Mouse (Mus musculus) thymus, postnatal 14 days (tissue): ENCODE measurements around the gene Il1rap.

Experiments used
- DNase-seq: peaks from one replicate; pipeline ENCODE4 v3.0.0; 2021

The Il1rap gene

DNA sequence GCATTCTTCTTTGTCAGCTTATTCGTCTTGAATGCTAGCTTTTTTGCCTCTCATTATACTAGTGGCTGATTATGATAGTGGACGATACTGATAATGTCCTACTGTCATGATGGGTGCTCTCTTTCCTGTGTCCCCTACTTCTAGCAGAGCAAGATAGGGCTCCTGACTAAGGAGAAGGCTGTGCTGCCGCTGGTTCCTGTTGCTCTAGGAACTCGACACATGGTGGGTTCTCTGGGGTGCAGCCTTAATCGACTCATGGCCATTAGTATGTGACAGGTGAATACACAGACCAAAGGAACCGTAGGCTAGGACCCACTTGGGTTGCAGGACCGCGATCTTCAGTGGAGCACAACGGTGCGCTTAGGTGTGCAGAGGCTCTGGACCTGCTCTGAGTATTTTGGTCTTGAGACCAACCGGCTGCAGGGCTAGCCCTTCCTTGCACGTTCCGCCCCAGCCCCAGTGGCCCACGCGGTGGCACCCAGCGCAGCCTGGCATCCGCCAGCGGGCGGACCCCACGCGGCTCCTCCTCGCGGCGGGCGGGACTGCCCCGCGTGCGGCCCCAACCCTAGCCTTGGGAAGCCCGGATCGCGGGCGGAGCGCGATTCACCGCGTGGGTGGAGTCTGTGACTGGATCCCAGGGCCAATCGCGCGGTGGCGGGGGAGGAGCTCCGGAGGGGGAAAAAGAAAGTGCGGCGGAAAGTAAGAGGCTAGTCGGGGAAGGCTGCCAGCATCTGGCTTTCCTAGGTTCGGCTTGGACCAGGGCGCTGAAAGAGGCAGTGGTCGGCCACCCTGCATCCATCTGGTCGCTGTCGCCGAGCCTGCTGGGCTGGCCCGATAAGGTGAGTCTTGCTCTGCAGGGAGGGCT, at the start of gene Il1rap:
Gene Il1rap (plus strand): TSS at position 657 of the 865 bp plus-strand sequence.
- DNase-seq: peak; percentile 95

DNA sequence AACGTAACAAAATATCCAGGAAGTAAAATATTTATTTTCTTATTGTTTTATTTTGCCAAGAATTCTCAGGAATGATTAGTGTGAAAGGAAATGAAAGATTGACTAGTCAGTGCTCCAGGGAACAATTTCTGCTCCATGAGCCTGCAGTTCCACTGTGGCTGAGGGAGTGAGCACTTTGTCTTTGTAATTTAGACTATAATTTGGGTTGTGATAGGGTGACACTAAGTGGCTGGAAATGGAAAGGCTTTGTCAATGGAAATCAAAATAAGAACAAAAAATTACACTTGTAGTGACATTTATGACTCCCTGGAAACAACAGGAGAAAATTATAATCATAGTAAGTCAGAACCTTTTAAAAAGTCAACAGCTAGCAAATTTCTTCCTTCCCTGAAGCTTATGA, 49.2 kb upstream of the Il1rap start:
- no peak for DNase-seq

DNA sequence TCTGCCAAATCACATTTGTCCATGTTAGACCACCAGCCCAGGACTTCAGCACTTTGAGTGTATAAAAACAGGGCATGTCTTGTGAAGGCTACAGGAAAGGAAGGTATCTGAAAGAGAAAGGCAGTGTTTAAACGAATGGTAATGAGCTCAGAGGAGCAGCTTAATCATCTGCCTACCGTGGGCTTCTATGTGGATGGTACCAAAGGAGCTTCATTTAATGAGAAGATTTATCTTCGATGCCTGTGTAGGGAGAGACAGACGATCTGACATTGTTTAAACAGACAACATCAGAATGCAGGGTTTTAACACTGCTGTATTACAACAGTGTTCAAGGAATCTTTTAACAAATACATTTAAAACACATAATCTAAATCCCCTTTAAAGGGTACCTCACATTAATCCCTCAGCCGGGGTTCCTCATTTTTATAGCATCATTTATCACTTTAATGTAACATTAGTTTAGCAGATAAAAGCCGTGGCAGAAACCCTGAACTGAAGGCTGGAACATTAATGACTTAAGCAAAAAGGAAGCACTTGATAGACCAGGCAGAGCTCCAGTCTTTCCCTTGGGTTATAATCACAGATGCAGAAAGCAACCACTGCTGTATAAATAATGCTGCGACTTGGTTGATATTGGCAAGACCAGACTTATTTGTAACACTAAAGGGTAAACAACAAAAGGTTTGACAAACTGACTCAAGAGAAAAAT, 35.2 kb upstream of the Il1rap start:
- no peak for DNase-seq

DNA sequence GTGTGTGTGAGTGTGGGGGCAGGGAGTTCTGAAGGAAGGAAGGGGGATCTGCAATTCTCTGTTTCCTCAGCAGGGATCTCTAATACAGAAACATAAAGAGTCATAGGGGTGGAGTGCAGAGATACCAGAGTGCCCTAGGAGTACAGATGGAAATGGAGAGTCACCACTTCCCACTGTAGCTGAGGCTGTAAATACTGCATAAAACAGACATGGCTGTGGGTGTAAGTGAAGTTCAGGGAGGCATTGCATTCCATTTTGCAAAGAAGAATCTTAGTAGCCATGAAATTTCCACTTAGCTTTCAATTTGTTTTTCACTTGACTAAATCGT, 34.7 kb upstream of the Il1rap start:
- DNase-seq: no peak

DNA sequence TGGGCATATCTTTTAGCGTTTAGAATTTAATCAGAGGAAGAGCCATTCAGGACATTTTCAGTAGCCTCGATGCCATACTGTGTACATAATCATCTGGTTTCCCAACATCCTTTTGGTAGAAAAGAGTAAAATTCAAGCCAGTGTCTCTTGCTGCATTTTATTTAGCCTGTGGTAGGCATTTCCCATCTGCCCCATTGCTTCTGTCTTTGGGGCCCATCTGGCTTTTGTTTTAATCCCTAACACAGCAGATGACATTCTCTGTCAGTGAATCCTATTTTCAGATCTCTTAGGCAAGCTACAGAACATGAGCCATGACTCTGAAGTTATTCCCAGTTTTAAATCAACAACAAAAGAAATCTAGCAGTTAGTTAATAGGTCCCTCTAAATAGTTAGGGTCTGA, 32.3 kb upstream of the Il1rap start:
- no peak for DNase-seq

DNA sequence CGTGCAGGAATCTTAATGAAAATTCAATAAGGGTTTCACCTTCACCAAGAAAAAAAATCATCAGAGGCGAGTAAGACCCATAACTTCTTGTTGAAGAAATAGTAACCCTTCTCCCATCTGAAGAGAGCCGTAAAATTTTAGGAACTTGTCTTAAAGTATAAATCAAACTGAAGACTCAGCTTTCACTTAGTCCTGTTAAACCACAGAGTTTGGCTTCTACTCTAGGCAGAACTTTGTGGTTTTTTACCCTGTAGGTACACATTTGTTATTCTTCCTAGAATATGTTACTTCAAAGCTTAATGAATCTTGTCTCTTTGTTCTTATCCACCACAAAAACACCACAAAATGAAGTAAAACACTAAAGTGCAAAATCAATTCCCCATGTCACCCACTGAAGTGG, 29.3 kb upstream of the Il1rap start:
- DNase-seq: no peak

DNA sequence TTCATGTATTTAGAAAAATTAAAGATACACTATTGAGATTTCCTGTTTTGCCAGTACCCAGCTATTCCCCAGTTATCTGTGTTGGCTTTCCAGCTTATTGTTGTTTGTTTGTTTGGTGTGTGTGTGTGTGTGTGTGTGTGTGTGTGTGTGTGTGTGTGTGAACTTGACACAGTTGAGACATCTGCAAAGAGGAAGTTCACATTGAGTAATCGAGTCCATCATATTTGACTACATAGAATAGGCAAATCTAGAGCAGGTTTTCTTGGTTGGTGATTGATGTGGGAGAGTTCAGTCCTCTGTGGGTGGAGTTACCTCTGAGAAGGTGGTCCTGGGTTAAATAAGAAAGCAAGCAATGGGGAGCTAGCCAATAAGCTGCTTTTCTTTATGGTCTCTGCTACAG, 22.7 kb upstream of the Il1rap start:
- DNase-seq: no peak

DNA sequence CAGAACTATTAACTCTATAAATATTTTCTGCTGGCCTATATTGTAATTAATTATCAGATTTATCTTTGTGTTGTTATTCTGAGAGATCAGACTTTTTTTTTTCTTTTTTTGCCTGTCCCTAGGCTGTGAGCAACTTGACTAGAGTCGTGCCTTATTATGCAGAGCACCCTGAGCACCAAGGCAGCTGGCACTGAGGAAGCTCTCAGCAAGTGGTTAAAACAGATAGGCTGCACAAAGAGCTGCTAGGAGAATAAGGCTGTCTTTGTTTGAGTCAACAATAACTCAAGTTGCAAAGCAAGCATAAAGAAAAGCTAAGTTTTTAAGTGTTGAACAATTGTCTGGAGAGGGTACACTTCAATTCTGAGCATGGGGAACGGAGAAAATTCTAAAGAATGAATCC, 19.8 kb upstream of the Il1rap start:
- DNase-seq: no peak

DNA sequence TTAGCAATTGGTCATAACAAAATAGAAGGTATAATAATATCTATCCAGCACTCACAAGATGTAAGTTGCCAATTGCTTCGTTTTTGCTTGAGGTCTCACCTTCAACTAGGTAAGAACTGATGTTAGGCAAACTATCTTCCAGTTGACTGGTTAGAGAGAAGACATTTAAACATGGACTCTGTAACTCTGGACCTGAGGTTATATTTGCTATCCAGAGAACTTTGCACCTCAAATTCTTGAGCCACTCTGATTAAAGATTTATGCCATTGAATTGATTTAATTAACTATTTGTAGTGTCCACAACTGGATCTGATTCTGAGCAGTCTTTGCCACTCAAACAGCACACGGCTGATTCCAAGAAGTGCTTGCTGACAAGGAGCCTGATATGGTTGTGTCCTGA, 18.7 kb upstream of the Il1rap start:
- no peak for DNase-seq

DNA sequence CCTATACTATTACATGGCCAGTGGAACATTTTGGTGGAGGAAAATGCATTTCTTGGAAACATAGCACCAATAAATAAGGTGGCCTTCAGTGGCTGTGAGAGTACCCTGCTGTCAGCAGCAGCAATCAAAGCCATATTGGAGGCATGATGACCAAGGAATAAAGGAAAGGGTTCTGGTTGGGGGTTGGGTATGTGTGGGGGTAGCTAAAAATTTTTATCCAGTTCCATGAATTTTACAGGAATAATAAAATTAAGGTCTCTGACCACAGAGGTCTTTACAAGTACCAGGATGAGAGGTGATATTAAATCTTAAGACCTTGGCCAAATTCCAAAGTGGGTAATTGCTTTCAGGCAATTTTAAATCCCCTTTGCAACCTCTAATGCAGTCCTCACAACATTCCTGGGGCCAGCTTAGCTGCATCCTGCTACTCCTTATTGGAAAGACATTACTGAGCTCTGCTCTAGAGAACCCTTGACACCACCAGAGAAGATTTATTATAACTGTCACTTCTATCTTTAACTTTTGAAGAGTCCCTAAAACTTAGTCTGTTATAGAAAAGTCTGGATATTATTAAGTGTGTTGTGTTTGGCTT, 12.0 kb upstream of the Il1rap start:
- no peak for DNase-seq

DNA sequence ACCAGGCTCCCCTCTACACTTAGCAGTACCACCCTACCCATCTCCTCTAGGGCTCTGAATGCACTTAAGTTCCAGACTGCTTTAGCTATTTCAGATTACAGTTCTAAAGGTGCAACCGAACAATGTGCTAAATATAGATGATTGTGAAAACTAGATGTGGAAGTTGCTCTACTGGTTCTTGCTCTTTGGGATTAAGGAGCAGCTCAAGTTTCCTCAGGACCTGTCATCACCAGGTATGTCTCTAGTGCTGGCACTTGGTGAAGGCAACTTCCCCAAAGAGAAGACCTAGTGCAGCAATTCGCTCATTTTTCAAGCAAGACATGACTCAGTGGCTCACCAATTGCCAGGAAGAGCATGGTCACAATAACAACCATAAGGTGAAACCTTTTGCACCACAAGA, 9.7 kb upstream of the Il1rap start:
- no peak for DNase-seq

DNA sequence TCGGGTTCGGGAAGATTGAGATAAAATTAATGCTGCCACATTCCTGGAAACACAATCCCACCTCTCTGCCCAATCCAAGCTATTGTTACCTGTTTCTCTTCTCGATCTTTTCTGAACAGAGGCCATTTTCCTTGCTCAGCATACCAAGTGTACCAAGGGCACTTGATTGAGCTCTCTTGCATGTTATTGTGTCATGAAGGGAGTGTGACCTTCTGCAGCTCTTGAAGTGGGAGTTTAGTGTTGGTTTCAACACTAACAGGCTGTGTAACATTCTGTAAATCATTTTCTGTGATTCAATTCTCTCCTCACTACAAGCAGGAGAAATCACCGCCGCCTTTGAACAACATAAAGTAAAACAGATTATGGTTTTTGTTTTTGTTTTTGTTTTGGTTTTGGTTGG, 7.3 kb upstream of the Il1rap start:
- no peak for DNase-seq

DNA sequence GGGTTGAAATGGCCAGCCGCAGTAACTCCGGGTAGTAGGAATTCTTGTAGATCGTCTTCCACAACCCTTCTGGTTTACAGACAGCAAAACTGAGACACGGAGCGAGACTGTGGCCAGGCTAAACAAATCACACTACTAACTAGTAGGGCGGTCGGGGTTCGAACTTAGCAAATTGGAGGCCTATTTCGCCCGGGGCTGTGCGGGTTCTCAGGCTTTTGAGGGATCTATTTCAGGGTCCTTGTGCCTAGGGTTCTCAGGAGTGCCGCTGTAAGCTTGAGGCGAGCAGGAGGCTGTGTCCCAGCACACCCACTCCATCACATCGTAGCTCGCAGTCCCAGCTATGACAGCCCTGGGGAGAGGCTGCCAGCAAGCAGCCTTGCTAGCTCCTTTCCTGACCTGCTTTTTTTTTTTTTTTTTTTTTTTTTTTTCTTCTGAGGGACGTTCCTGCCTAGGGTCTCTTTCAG, 441 bp downstream of the Il1rap start:
- no peak for DNase-seq

DNA sequence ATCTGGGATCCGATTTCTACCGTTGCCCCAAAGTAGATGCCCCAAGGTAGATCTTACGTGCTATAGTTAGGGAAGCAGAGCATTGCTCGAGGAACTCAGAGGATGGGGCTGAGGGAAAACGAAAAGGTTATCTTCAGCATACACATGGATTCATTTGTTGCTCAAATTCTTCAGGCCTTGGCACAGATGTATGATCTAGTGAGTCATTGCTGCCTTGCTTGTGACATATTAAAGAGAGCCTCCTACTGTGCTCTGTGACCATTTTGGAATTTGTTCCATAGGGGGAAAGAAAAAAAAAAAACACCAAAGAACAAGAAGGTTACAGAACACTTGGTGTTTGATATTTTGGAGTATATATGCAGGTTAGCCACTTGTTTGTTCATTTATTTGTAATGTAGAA, 4.3 kb downstream of the Il1rap start:
- DNase-seq: no peak

DNA sequence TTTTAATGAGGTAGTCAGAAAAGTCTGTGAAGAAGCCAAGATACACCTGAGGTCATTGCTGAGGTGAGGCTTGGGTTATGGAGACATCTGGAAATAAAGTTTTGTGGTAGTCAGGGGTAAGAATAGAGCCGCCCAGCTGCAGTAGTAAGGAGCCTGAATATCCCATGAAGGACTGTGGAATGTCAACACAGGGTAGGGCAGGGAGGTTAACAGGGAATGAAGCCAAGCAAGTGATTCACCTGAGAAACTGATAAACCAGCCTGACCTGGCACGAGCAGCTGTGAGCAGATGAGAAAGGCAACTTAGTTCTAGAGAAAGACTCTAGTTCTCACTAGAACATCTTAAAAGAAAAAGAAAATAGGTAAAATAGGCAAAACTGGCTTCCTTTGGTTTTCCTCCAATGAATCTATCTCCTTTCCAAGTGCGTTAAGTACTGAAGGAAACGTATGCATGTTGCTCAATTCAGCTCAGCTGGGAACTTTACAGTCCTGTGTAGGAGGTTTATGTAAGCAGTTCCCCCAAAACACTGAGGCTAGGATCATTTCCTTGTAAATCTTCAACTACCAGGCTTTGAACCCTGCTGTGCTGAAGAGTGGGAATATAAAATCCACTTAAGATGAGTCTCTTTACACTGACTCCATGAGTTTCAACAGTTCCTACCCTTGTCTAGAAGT, 9.5 kb downstream of the Il1rap start:
- no peak for DNase-seq

DNA sequence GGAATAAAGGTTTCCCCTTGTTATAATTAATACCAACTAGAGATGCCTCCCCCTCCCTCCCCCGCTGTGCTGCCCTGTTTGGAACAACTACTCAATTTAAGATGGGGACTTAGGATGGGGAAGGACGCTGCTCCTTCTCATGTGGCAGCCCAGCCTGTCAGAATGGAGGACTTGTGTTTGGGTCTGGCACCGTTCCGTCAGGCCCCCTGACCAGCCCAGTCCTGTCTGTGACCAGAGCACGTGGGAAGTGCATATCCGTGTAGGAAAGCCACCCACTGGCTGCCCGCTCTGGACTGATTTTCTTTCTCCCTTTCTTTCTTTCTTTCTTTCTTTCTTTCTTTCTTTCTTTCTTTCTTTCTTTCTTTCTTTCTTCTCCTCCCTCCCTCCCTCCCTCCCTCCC, 14.9 kb downstream of the Il1rap start:
- DNase-seq: no peak

DNA sequence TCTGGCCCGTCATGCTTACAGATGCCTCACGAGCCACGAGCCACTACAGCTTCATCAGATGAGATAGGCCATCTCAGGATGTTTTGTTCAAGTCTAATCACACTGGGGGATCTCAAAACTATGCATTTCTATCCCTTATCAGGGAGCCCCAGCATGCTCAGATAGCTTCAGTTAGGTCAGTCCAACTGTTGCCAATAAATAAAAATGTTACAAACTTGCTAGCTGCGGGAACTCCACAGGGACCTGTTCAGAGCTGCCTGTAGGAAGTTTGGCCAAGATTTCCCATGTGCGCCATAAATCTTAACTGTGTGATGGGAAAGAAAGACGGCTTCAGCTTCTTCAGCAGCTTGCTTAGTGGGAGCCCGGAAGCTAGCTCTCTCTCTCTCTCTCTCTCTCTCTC, 15.8 kb downstream of the Il1rap start:
- DNase-seq: no peak

DNA sequence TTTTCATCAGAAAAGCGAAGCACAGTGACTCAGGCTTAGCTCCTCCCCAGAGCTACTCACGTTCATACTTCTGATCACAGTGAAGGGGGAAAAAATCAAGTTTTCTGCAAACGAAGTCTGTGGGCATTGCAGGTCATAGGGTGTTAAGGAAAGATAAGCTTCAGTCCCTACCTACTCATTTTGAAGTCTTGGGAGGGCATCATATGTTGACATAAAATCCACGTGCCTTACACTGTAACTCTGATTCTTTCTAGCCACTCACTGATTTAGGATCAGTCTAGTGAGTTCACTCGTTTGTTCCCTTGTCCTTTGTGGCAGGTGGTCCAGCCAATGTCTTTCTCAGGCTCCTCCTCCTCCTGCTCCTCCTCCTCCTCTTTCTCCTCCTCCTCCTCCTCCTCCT, 17.1 kb downstream of the Il1rap start:
- DNase-seq: no peak

DNA sequence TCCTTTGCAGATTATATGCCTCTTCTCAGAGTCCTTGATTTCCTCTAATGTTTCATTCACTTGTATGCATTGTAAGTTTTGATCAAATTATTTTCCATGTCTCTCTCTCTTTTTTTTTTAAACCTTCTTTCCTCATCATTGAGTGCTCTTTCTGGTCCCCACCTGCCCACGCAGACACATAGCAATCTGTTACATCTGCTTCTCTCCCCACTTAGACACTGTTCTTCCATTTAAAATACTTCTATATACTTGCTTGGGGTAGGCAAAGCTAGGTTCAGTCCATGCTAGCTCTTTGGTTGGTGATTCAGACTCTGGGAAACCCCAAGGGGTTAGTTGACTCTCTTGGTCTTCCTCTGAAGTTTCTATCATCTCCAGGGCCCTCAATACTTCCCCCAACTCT, 20.0 kb downstream of the Il1rap start:
- no peak for DNase-seq

DNA sequence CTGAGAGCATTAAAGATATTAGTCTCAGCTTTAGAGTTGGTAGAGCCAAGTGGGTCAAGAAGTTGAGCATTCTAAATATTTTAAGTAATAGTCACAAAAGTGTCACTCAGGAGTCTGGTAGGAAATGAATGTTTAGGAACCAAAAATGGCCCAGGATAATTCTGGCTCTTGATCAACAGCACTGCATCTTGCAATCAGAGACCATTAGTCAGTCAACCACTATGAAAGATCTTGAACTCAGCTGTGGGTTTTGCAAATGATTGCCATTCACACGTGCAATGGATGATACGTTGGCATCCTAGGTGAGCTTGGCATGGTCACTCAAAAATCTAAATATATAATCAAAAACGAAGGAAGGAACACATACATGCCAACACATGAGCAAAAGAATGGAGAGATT, 23.1 kb downstream of the Il1rap start:
- DNase-seq: no peak

DNA sequence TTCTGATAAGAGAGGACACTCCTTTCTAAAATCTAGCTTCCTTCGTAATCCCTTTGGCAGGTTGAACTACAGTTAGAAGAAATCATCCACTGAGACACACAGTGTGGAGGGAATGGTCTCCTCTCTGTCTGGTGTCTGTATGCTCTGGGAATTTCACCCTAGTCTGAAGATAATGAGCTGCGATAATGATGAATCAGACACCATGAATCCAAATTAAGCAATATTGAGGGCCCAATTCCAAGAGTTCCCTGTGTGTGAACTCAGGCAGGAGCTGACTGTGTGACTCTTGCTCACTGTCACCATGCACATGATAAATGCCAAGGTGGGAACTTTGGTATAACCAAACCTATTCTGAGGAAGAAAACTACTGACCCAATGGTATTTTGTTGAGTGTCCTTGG, 26.5 kb downstream of the Il1rap start:
- DNase-seq: no peak

DNA sequence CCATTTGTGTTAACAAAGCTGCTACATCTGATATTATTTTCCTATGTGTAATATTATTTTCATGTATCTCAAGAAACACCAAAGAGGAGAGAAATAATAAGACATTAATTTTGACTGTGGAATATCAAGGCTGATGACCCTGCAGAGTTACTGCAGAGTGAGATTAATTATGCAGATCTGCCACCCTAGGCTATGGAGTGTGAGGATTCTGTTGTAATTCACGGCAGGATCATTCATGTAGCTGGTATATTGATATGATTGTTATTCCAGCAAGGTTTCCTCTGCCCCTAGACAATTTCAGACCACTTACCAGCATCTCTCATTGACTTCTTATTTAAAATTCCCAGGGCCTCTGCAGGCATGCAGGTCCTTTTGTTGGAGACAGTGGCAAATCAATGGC, 29.0 kb downstream of the Il1rap start:
- DNase-seq: no peak

DNA sequence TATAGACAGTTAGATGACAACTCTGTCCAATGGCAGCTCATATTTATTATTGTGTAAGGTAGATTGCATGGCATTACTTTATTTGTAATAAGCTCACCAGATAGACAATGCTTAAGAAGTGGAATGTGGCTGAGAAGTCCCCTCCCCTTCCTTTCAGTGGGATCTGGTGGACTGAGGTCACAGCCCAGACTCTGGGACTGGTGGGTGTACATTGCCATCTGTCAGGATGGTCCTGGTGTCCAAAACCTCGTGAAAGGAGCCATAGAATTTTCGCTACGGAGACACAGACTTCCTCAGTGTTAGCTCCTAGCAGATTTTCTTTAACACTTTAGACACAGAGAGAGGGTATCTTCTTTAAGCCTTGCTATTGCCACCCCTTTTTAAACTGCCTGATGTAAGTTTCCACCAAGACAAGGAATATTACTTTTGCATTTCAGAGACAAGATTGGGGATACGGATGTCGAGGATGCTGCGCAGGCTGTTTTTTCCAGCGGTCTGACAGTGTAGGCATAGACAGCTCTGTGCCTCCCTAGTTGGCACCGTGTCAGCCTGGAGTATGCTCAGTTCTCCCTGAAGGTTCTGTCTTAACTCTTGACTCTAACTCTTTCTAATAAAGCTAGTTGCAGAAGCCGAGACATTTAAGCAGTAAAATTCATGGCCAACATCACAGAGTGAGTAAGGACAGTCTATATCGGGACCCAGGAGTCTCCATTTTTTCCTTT, 31.2 kb downstream of the Il1rap start:
- DNase-seq: no peak
